33 mouse cellular contexts compared by ENCODE assay signal in the genomic region with DNA sequence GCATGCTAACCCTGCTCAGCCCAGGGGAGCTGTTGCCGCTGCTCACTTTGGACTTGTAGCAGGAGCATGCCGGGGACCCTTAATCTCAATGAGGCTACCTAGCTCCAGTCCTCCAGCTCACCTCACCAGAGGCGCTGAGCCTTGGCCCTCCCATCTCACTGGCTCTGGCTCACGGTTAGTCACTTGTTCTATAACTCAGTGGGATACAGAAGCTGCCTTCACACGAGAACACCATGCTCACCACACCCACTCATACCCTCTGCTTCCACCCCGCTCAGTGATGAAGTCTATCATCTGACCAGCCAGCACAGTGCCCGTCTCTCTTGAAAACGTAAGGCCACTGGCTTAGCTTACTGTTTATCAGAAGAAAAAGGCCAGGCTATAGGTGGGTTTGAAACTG. TPM values are rescaled to one million over a fixed set of nuclear protein-coding genes. Genes with fewer than 3 reads are reported as not detected.
"Had no signal": no experiment of that assay in that cellular context is flagged by ENCODE, and none has a peak within 500 bp of the region (broad histone marks: within the 10 kb centered on the region; RNA-seq: fewer than 3 reads in every experiment).

No protein-coding gene starts in this region.

- H3K9me3 ChIP-seq: heart, embryonic 13.5 days; heart, embryonic 15.5 days; hindbrain, embryonic 10.5 days; hindbrain, embryonic 12.5 days; intestine, embryonic 15.5 days; kidney, embryonic 15.5 days; limb, embryonic 13.5 days; limb, embryonic 15.5 days; liver, embryonic 12.5 days had no signal

- ATAC-seq: hindbrain, embryonic 16.5 days; inflammation-experienced regulatory T-cells, adult 6 months; intestine, embryonic 15.5 days; intestine, postnatal 0 days; liver, embryonic 12.5 days had no signal

- H3K27me3 ChIP-seq: heart, embryonic 13.5 days; heart, embryonic 15.5 days; hindbrain, embryonic 12.5 days; intestine, embryonic 15.5 days; kidney, embryonic 15.5 days; limb, embryonic 13.5 days; limb, embryonic 15.5 days; liver, embryonic 12.5 days had no signal

- H3K27ac ChIP-seq: gastrocnemius, adult 2 months; heart, adult 2 months; heart, embryonic 13.5 days; heart, embryonic 15.5 days; hindbrain, embryonic 10.5 days; hindbrain, embryonic 12.5 days; hindbrain, embryonic 14.5 days; intestine, embryonic 15.5 days; kidney, embryonic 15.5 days; kidney, postnatal 0 days; limb, embryonic 13.5 days; limb, embryonic 15.5 days; liver, embryonic 12.5 days; liver, embryonic 14.5 days had no signal

- H3K4me1 ChIP-seq: hindbrain, embryonic 10.5 days; hindbrain, embryonic 12.5 days; intestine, embryonic 15.5 days; kidney, embryonic 15.5 days had no signal

- H3K4me3 ChIP-seq: gastrocnemius, adult 2 months; heart, adult 2 months; heart, embryonic 13.5 days; heart, embryonic 15.5 days; hindbrain, embryonic 10.5 days; hindbrain, embryonic 12.5 days; intestine, embryonic 15.5 days; kidney, embryonic 15.5 days; limb, embryonic 13.5 days; limb, embryonic 15.5 days; liver, embryonic 12.5 days had no signal

- DNase-seq: gastrocnemius, adult 2 months; gastrocnemius, postnatal 10 days; gastrocnemius, postnatal 25 days; heart, adult 2 months; heart, postnatal 4 days; kidney, adult 18-20 months; kidney, adult 9 months; kidney, postnatal 14 days; kidney, postnatal 36 days; layer of hippocampus, adult 9-11 months; layer of hippocampus, postnatal 36 days; left cerebral cortex, postnatal 4 days had no signal

RNA-seq across cellular contexts. Expression of a gene that starts 46.9 kb away (rescaled TPM):
- total RNA-seq: gastrocnemius, adult 2 months; gastrocnemius, postnatal 10 days; gastrocnemius, postnatal 25 days; gastrocnemius, postnatal 4 days; granulocyte monocyte progenitor cell, adult 5-6 weeks; heart, adult 2 months; heart, postnatal 25 days; heart, postnatal 4 days; left cerebral cortex, adult 18-20 months; left cerebral cortex, postnatal 10 days; left cerebral cortex, postnatal 25 days had no signal
- polyA plus RNA-seq: heart, adult 2 months; hindbrain, embryonic 12.5 days; liver, embryonic 12.5 days had no signal
